29 mouse cellular contexts compared by ENCODE assay signal in genomic region chr5:124604296-124604695, GRCm38 (mm10). TPM values are rescaled to one million over a fixed set of nuclear protein-coding genes. Genes with fewer than 3 reads are reported as not detected.
DNase-seq lines count a peak whose midpoint lies in the region; ATAC-seq and TF ChIP-seq lines count a peak whose summit lies in the region.
"Had no signal": no experiment of that assay in that cellular context is flagged by ENCODE, and none has a peak within 500 bp of the region (broad histone marks: within the 10 kb centered on the region; RNA-seq: fewer than 3 reads in every experiment).

No protein-coding gene starts in this region.

- no peak overlapping the region for H3K4me2 ChIP-seq in liver, embryonic 16.5 days (ENCODE audit: low read depth, low read length)
- H3K4me2 ChIP-seq in liver, embryonic 11.5 days: no peak overlapping the region
- H3K4me2 ChIP-seq in hindbrain, postnatal 0 days (ENCODE audit: low read depth, low read length): no peak overlapping the region
- H3K4me2 ChIP-seq: embryonic facial prominence, embryonic 15.5 days; forebrain, embryonic 12.5 days; heart, embryonic 13.5 days; hindbrain, embryonic 15.5 days; limb, embryonic 15.5 days; lung, embryonic 14.5 days had no signal

- H3K27ac ChIP-seq in liver, embryonic 16.5 days (ENCODE audit: low read length): peak overlapping the region; percentile 67
- H3K27ac ChIP-seq in liver, embryonic 11.5 days (ENCODE audit: low read depth, low read length): no peak overlapping the region
- no peak overlapping the region for H3K27ac ChIP-seq in hindbrain, postnatal 0 days
- H3K27ac ChIP-seq: embryonic facial prominence, embryonic 10.5 days; embryonic facial prominence, embryonic 15.5 days; forebrain, embryonic 12.5 days; heart, embryonic 13.5 days; hindbrain, embryonic 10.5 days; hindbrain, embryonic 15.5 days; limb, embryonic 10.5 days; limb, embryonic 15.5 days; stomach, postnatal 0 days had no signal

- intact Hi-C loops in heart, postnatal 10 days (cut with DNase I): no loop called here
- intact Hi-C loops in heart, postnatal 25 days (cut with DNase I): loop anchor here (5.0 kb wide), 1 partner anchor 263 kb away; no protein-coding TSS in a partner anchor

- TF ChIP-seq CTCF in Patski (IDR thresholded peaks at IDR 0.05): peak; percentile 43
- no peak for TF ChIP-seq CTCF in hindbrain, postnatal 0 days (IDR thresholded peaks at IDR 0.05; ENCODE audit: low read depth)

- H3K27me3 ChIP-seq in liver, embryonic 16.5 days (ENCODE audit: control insufficient read depth, insufficient read depth, low read depth, low read length): no peaks in the 10 kb centered on the region
- H3K27me3 ChIP-seq in liver, embryonic 11.5 days (replicated peaks; ENCODE audit: control insufficient read depth, insufficient read depth, low read length): no peaks in the 10 kb centered on the region
- H3K27me3 ChIP-seq in Patski: no peaks in the 10 kb centered on the region
- no peaks in the 10 kb centered on the region for H3K27me3 ChIP-seq in hindbrain, postnatal 0 days (ENCODE audit: insufficient read depth, low read length)
- H3K27me3 ChIP-seq: CH12.LX; embryonic facial prominence, embryonic 15.5 days; forebrain, embryonic 12.5 days; heart, embryonic 13.5 days; hindbrain, embryonic 15.5 days; limb, embryonic 15.5 days had no signal

- H3K9me3 ChIP-seq in liver, embryonic 16.5 days (replicated peaks; ENCODE audit: control insufficient read depth, low read length): no peaks in the 10 kb centered on the region
- no peaks in the 10 kb centered on the region for H3K9me3 ChIP-seq in liver, embryonic 11.5 days (ENCODE audit: control insufficient read depth, low read length)
- H3K9me3 ChIP-seq in hindbrain, postnatal 0 days (ENCODE audit: low read length): no peaks in the 10 kb centered on the region
- H3K9me3 ChIP-seq: embryonic facial prominence, embryonic 10.5 days; embryonic facial prominence, embryonic 15.5 days; forebrain, embryonic 12.5 days; heart, embryonic 13.5 days; hindbrain, embryonic 10.5 days; hindbrain, embryonic 15.5 days; limb, embryonic 10.5 days; limb, embryonic 15.5 days had no signal

- POLR2A ChIA-PET in Patski (lab: Charles Lee): no interaction called here

- no peak overlapping the region for H3K9ac ChIP-seq in liver, embryonic 16.5 days (ENCODE audit: low read depth, low read length)
- H3K9ac ChIP-seq in liver, embryonic 11.5 days (ENCODE audit: low read depth, low read length): no peak overlapping the region
- H3K9ac ChIP-seq in hindbrain, postnatal 0 days (replicated peaks; ENCODE audit: low read length): no peak overlapping the region
- H3K9ac ChIP-seq: embryonic facial prominence, embryonic 15.5 days; forebrain, embryonic 12.5 days; forebrain, postnatal 0 days; heart, embryonic 13.5 days; hindbrain, embryonic 15.5 days; limb, embryonic 15.5 days; lung, embryonic 14.5 days had no signal

- H3K4me1 ChIP-seq in liver, embryonic 16.5 days (ENCODE audit: control insufficient read depth, low read depth, low read length): no peaks in the 10 kb centered on the region; the same call in 1 of the 2 replicates
- H3K4me1 ChIP-seq in liver, embryonic 11.5 days (replicated peaks; ENCODE audit: control insufficient read depth, insufficient read depth, low read length): no peaks in the 10 kb centered on the region
- no peaks in the 10 kb centered on the region for H3K4me1 ChIP-seq in hindbrain, postnatal 0 days (ENCODE audit: insufficient read depth, low read length)

- ATAC-seq in liver, embryonic 16.5 days (ENCODE audit: low read depth): 0 out of 2 replicates have a peak, but pooled peaks have one; percentile 4
- ATAC-seq in liver, embryonic 11.5 days (replicated peaks; ENCODE audit: low FRiP score): no peak
- no peak for ATAC-seq in Patski
- no peak for ATAC-seq in hindbrain, postnatal 0 days
- ATAC-seq: forebrain, postnatal 0 days had no signal

- WGBS in liver, embryonic 16.5 days (ENCODE audit: insufficient replicate concordance): 60% methylated on average over 4 of the region's 4 CpGs
- WGBS in liver, embryonic 11.5 days: 82% methylated on average over 4 of the region's 4 CpGs
- WGBS in hindbrain, postnatal 0 days: 85% methylated on average over 4 of the region's 4 CpGs

- peak; percentile 22 to 37 for DNase-seq in heart, postnatal 10 days
- no peak for DNase-seq in heart, postnatal 25 days (ENCODE audit: low spot score)
- DNase-seq in liver, embryonic 11.5 days (ENCODE audit: low spot score): no peak
- no peak for DNase-seq in Patski (ENCODE audit: low read depth, low spot score)
- no peak for DNase-seq in right cerebral cortex, postnatal 25 days
- no peak for DNase-seq in hindbrain, postnatal 0 days (ENCODE audit: low spot score)
- DNase-seq: adrenal gland, postnatal 25 days; cerebellum, adult 18-20 months; cerebellum, postnatal 10 days; forebrain, postnatal 0 days; kidney, adult 9 months; kidney, postnatal 10 days; lung, embryonic 14.5 days; lung, postnatal 14 days; midbrain, embryonic 14.5 days; spleen, adult 18-20 months; thymus, adult 18-20 months; thymus, postnatal 25 days had no signal

- no peaks in the 10 kb centered on the region for H3K36me3 ChIP-seq in liver, embryonic 16.5 days (ENCODE audit: control insufficient read depth, insufficient read depth)
- no peaks in the 10 kb centered on the region for H3K36me3 ChIP-seq in liver, embryonic 11.5 days (ENCODE audit: control insufficient read depth, insufficient read depth, low read length)
- H3K36me3 ChIP-seq in hindbrain, postnatal 0 days (ENCODE audit: insufficient read depth, low read length): no peaks in the 10 kb centered on the region
- H3K36me3 ChIP-seq: limb, embryonic 15.5 days had no signal

- in situ Hi-C loops in Patski (cut with MboI; ENCODE audit: low pct_unique_long_range_greater_than_20kb): no loop called here

- CTCF ChIA-PET in Patski (lab: Charles Lee): interaction anchor here (1.6 kb wide), 1 partner anchor 19 kb away, joined by 3 read pairs; no protein-coding TSS in a partner anchor

- H3K4me3 ChIP-seq in liver, embryonic 16.5 days (ENCODE audit: low read depth, low read length): no peak overlapping the region
- H3K4me3 ChIP-seq in liver, embryonic 11.5 days (ENCODE audit: low read depth, low read length): no peak overlapping the region
- no peak overlapping the region for H3K4me3 ChIP-seq in hindbrain, postnatal 0 days (ENCODE audit: low read length)
- H3K4me3 ChIP-seq: embryonic facial prominence, embryonic 10.5 days; embryonic facial prominence, embryonic 15.5 days; forebrain, embryonic 12.5 days; heart, embryonic 13.5 days; hindbrain, embryonic 10.5 days; hindbrain, embryonic 15.5 days; limb, embryonic 10.5 days; limb, embryonic 15.5 days had no signal

RNA-seq across cellular contexts. Expression of gene Atp6v0a2, which starts 24.1 kb away (rescaled TPM):
- total RNA-seq in heart, postnatal 10 days (2021): 10 to 100 TPM; 34.5 to 35.9 TPM
- total RNA-seq in heart, postnatal 25 days (2021): 10 to 100 TPM; 52.2 to 52.3 TPM
- polyA plus RNA-seq in liver, embryonic 16.5 days (2015; fragmentation: Nextera tagmentation; extraction: Ambion mirVana): 12.6 and 12.9 TPM in 2 replicates
- polyA plus RNA-seq in liver, embryonic 11.5 days (2014; fragmentation: Nextera tagmentation; extraction: Ambion mirVana): 31.2 and 36.0 TPM in 2 replicates
- 54.5 TPM for polyA plus RNA-seq in Patski (2021)
- total RNA-seq in hindbrain, postnatal 0 days (2014; rRNA removed): 23.7 and 28.3 TPM in 2 replicates
- 25.9 and 27.6 TPM in 2 replicates for polyA plus RNA-seq in hindbrain, postnatal 0 days (2015; fragmentation: Nextera tagmentation; extraction: Ambion mirVana)

RNA-seq across cellular contexts. Expression of gene Gtf2h3, which starts 25.4 kb away (rescaled TPM):
- 10 to 100 TPM; 19.0 to 23.5 TPM for total RNA-seq in heart, postnatal 10 days (2021)
- total RNA-seq in heart, postnatal 25 days (2021): 10 to 100 TPM; 19.8 to 22.6 TPM
- polyA plus RNA-seq in liver, embryonic 16.5 days (2015; fragmentation: Nextera tagmentation; extraction: Ambion mirVana): 17.7 and 17.8 TPM in 2 replicates
- polyA plus RNA-seq in liver, embryonic 11.5 days (2014; fragmentation: Nextera tagmentation; extraction: Ambion mirVana): 69.7 and 69.9 TPM in 2 replicates
- 45.0 TPM for polyA plus RNA-seq in Patski (2021)
- 26.7 and 33.4 TPM in 2 replicates for total RNA-seq in hindbrain, postnatal 0 days (2014; rRNA removed)
- 27.5 and 32.1 TPM in 2 replicates for polyA plus RNA-seq in hindbrain, postnatal 0 days (2015; fragmentation: Nextera tagmentation; extraction: Ambion mirVana)

RNA-seq across cellular contexts. Expression of gene Eif2b1, which starts 25.4 kb away (rescaled TPM):
- 10 to 100 TPM; 39.8 to 43.6 TPM for total RNA-seq in heart, postnatal 10 days (2021)
- 10 to 100 TPM; 27.8 to 33.3 TPM for total RNA-seq in heart, postnatal 25 days (2021)
- 33.0 and 34.3 TPM in 2 replicates for polyA plus RNA-seq in liver, embryonic 16.5 days (2015; fragmentation: Nextera tagmentation; extraction: Ambion mirVana)
- 119 and 123 TPM in 2 replicates for polyA plus RNA-seq in liver, embryonic 11.5 days (2014; fragmentation: Nextera tagmentation; extraction: Ambion mirVana)
- 47.7 TPM for polyA plus RNA-seq in Patski (2021)
- 29.0 and 31.7 TPM in 2 replicates for total RNA-seq in hindbrain, postnatal 0 days (2014; rRNA removed)
- polyA plus RNA-seq in hindbrain, postnatal 0 days (2015; fragmentation: Nextera tagmentation; extraction: Ambion mirVana): 56.8 and 57.5 TPM in 2 replicates

RNA-seq across cellular contexts. Expression of gene Ddx55, which starts 51.6 kb away (rescaled TPM):
- total RNA-seq in heart, postnatal 10 days (2021): 1 to 10 TPM; 6.2 to 7.0 TPM
- total RNA-seq in heart, postnatal 25 days (2021): 1 to 10 TPM; 5.4 to 6.0 TPM
- polyA plus RNA-seq in liver, embryonic 16.5 days (2015; fragmentation: Nextera tagmentation; extraction: Ambion mirVana): 4.6 and 4.9 TPM in 2 replicates
- 18.9 and 19.6 TPM in 2 replicates for polyA plus RNA-seq in liver, embryonic 11.5 days (2014; fragmentation: Nextera tagmentation; extraction: Ambion mirVana)
- 24.5 TPM for polyA plus RNA-seq in Patski (2021)
- 14.7 and 15.5 TPM in 2 replicates for total RNA-seq in hindbrain, postnatal 0 days (2014; rRNA removed)
- polyA plus RNA-seq in hindbrain, postnatal 0 days (2015; fragmentation: Nextera tagmentation; extraction: Ambion mirVana): 22.1 and 22.9 TPM in 2 replicates

Comparison
In these comparisons a context has a peak if more than half of its experiments do, and no peak if none do; other contexts are left out.
1. DNase-seq: peak in heart, postnatal 10 days (2 of 2); none in heart, postnatal 25 days (single experiment), liver, embryonic 11.5 days (single experiment), Patski (single experiment), right cerebral cortex, postnatal 25 days (single experiment) and hindbrain, postnatal 0 days (single experiment).